Mouse (Mus musculus) CH12.LX (cell line): ENCODE results near the gene Cacna1a. TPM values are rescaled to one million over a fixed set of nuclear protein-coding genes. Genes with fewer than 3 reads are reported as not detected.

Source experiments
- CHD1 ChIP-seq: IDR thresholded peaks from 2 replicates; pipeline ENCODE4 v1.6.1; 2012; ENCODE audit warnings: low read depth, low read length, improper control_type of control experiment, inconsistent platforms
- CHD2 ChIP-seq: IDR thresholded peaks from 2 replicates; pipeline ENCODE4 v1.6.1; 2011; ENCODE audit warnings: low read length, improper control_type of control experiment
- CTCF ChIP-seq, 2 experiments: IDR thresholded peaks in 1 of 2; conservative IDR thresholded peaks in 1 of 2; 2 replicates each; pipeline ENCODE4 v1.5.1; 2011 to 2012; ENCODE audit warnings: low read depth in 2 of 2, low read length in 2 of 2, improper control_type of control experiment in 1 of 2, inconsistent platforms in 1 of 2, mild to moderate bottlenecking in 1 of 2, moderate library complexity in 1 of 2
- JUN ChIP-seq: IDR thresholded peaks from 2 replicates; pipeline ENCODE4 v1.6.1; 2011; ENCODE audit warnings: low read depth, mild to moderate bottlenecking, low read length, improper control_type of control experiment, moderate library complexity; ENCODE audit not compliant: insufficient read depth
- MXI1 ChIP-seq: IDR thresholded peaks from 2 replicates; pipeline ENCODE4 v1.6.1; 2011; ENCODE audit warnings: mild to moderate bottlenecking, low read depth, low read length, improper control_type of control experiment
- MYC ChIP-seq: IDR thresholded peaks from 2 replicates; pipeline ENCODE4 v1.6.1; 2011; ENCODE audit warnings: low read depth, mild to moderate bottlenecking, improper control_type of control experiment, low read length
- PAX5 ChIP-seq: IDR thresholded peaks from 2 replicates; pipeline ENCODE4 v1.6.1; 2012; ENCODE audit warnings: low read length, inconsistent platforms, mixed read lengths
- POLR2AphosphoS2 ChIP-seq: IDR thresholded peaks from 2 replicates; pipeline ENCODE4 v1.6.1; 2011; ENCODE audit warnings: low read depth, low read length, improper control_type of control experiment
- SIN3A ChIP-seq: IDR thresholded peaks from 2 replicates; pipeline ENCODE4 v1.6.1; 2012; ENCODE audit warnings: low read length, improper control_type of control experiment, inconsistent platforms
- TBP ChIP-seq: conservative IDR thresholded peaks from 2 replicates; pipeline ENCODE4 v1.6.1; 2011; ENCODE audit warnings: low read depth, low read length, improper control_type of control experiment
- UBTF ChIP-seq: IDR thresholded peaks from 2 replicates; pipeline ENCODE4 v1.6.1; 2012; ENCODE audit warnings: low read depth, mild to moderate bottlenecking, inconsistent platforms, low read length, improper control_type of control experiment, moderate library complexity
- USF2 ChIP-seq: conservative IDR thresholded peaks from 2 replicates; pipeline ENCODE4 v1.6.1; 2011; ENCODE audit warnings: low read depth, low read length, improper control_type of control experiment
- ZKSCAN1 ChIP-seq: IDR thresholded peaks from 2 replicates; pipeline ENCODE4 v1.6.1; 2012; ENCODE audit warnings: low read depth, inconsistent platforms, low read length, improper control_type of control experiment, borderline replicate concordance
- polyA plus RNA-seq: library from polyadenylated mRNA; unstranded; fragments of >175 nt; gene quantifications from 2 replicates; pipeline ENCODE4 v1.2.1, GENCODE M21; 2012; ENCODE audit warnings: low read depth; ENCODE audit not compliant: insufficient read length
- total RNA-seq, 2 experiments: library from RNA; depleted of rRNA; stranded (reverse); fragments of 300-350 nt in 1 of 2; fragments of >200 nt in 1 of 2; gene quantifications; 2 replicates each; pipeline ENCODE4 v1.2.3; 2012 to 2014

The Cacna1a gene
- total and polyA plus RNA-seq, 3 experiments, result 2.6 to 9.4 (median 6.9) TPM

DNA sequence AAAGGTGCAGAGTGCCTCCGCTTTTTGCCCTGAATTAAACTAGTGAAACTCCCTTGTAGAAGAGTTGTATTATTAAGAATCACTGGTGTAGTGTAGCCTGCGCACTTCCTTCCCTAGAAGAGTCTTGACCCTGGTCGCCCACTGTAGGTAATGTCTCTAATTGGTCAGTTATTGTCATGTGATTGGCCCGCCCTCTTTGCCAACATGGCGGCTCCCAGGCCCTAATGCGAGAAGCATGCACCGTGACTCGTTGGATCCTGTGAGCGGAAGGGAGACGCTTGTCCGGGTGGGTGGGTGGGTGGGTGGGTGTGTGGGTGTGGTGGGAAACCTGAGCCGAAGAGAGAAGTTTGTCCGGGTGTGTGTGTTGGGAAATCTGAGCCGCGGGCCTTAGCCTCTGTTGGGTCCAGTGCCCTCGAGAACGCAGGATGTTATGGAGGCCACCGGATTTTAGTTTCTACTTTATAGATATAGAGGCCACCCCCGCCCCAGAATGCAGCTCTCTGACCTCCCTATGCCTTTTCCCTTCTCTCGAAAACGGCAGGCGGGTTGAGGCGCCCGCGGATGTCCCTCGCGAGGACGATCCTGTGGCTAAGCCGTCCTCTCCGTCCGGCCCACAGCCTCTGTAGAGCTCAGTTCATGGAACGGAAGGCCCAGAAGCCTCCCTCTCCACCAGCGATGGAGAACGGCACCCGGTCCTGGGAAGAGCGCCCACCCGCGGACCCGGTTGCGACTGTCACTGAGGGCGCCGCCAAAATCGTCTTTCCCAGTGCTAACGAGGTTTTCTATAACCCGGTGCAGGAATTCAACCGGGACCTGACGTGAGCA lies 301.1 kb downstream of the Cacna1a start (continued):
- TF ChIP-seq MYC, result peak; percentile 86; the same call in 1 of the 2 replicates
- no peak for TF ChIP-seq PAX5
- peak; percentile 71; the same call in 1 of the 2 replicates for TF ChIP-seq TBP
- peak in 1 of 2 experiments; percentile 45; a peak in 2 of 4 replicates for TF ChIP-seq CTCF (conservative IDR thresholded peaks at IDR 0.05 in 1 of 2, IDR thresholded peaks at IDR 0.05 in 1 of 2; ENCODE audit: low read depth in 2 of 2, low read length in 2 of 2)
- no peak for TF ChIP-seq CHD1
- no peak for TF ChIP-seq JUN
- TF ChIP-seq CHD2, result 0 out of 2 replicates have a peak, but pooled peaks have one; percentile 61
- peak; percentile 91 for TF ChIP-seq USF2
- no peak for TF ChIP-seq UBTF
- TF ChIP-seq MXI1, result peak; percentile 97
- no peak for TF ChIP-seq ZKSCAN1
- peak; percentile 90 for TF ChIP-seq SIN3A
- TF ChIP-seq POLR2AphosphoS2, result no peak

Other genes with a start within 250 kb of the Cacna1a start
- 7.8 and 8.2 TPM in 2 replicates for gene Cc2d1a, start 240.5 kb upstream of the Cacna1a start, total RNA-seq (2012; rRNA removed)
- gene Cc2d1a, start 240.5 kb upstream of the Cacna1a start, total RNA-seq (2014; rRNA removed), result 2.5 and 2.8 TPM in 2 replicates
- 10.5 and 11.4 TPM in 2 replicates for gene Cc2d1a, start 240.5 kb upstream of the Cacna1a start, polyA plus RNA-seq
- 0.04 TPM in 1 of 2 replicates, not detected in the other for gene 4930432K21Rik, start 240.4 kb upstream of the Cacna1a start, total RNA-seq (2012; rRNA removed)
- 0.09 TPM in 1 of 2 replicates, not detected in the other for gene 4930432K21Rik, start 240.4 kb upstream of the Cacna1a start, total RNA-seq (2014; rRNA removed)
- gene 4930432K21Rik, start 240.4 kb upstream of the Cacna1a start, polyA plus RNA-seq, result not detected in 2 replicates
- gene Nanos3, start 203.2 kb upstream of the Cacna1a start, total RNA-seq (2012; rRNA removed), result not detected in 2 replicates
- not detected in 2 replicates for gene Nanos3, start 203.2 kb upstream of the Cacna1a start, total RNA-seq (2014; rRNA removed)
- not detected in 2 replicates for gene Nanos3, start 203.2 kb upstream of the Cacna1a start, polyA plus RNA-seq
- gene Zswim4, start 151.4 kb upstream of the Cacna1a start, total RNA-seq (2012; rRNA removed), result 6.3 and 9.7 TPM in 2 replicates
- 4.7 and 4.9 TPM in 2 replicates for gene Zswim4, start 151.4 kb upstream of the Cacna1a start, total RNA-seq (2014; rRNA removed)
- gene Zswim4, start 151.4 kb upstream of the Cacna1a start, polyA plus RNA-seq, result 6.5 and 9.1 TPM in 2 replicates
- gene D8Ertd738e, start 138.7 kb upstream of the Cacna1a start, total RNA-seq (2012; rRNA removed), result 225 and 266 TPM in 2 replicates
- 213 and 228 TPM in 2 replicates for gene D8Ertd738e, start 138.7 kb upstream of the Cacna1a start, total RNA-seq (2014; rRNA removed)
- 217 and 262 TPM in 2 replicates for gene D8Ertd738e, start 138.7 kb upstream of the Cacna1a start, polyA plus RNA-seq
- 51.6 and 58.6 TPM in 2 replicates for gene Mri1, start 131.1 kb upstream of the Cacna1a start, total RNA-seq (2012; rRNA removed)
- 79.7 and 102 TPM in 2 replicates for gene Mri1, start 131.1 kb upstream of the Cacna1a start, total RNA-seq (2014; rRNA removed)
- gene Mri1, start 131.1 kb upstream of the Cacna1a start, polyA plus RNA-seq, result 62.1 and 70.8 TPM in 2 replicates
- gene Ccdc130, start 118.1 kb upstream of the Cacna1a start, total RNA-seq (2012; rRNA removed), result 7.8 and 13.2 TPM in 2 replicates
- gene Ccdc130, start 118.1 kb upstream of the Cacna1a start, total RNA-seq (2014; rRNA removed), result 5.7 and 6.0 TPM in 2 replicates
- gene Ccdc130, start 118.1 kb upstream of the Cacna1a start, polyA plus RNA-seq, result 10.7 and 13.0 TPM in 2 replicates